Mouse (Mus musculus) heart, embryonic 14.5 days (tissue): Measurements from ENCODE around the gene Nppc. TPM values are rescaled to one million over a fixed set of nuclear protein-coding genes. Genes with fewer than 3 reads are reported as not detected.

Source experiments
- ATAC-seq: fragments of 200-750 bp; cut with Nextera tagmentation; 2 replicates; pipeline ENCODE4 v1.8.0; 2017; ENCODE audit warnings: low read depth, moderate TSS enrichment; ENCODE audit not compliant: insufficient number of reproducible peaks, insufficient read depth, low FRiP score
- H3K27ac ChIP-seq, 2 experiments: fragments of 200-500 bp in 1 of 2; fragments of 300-500 bp in 1 of 2; sonication (generic) in 1 of 2; replicated peaks in 1 of 2; 2 replicates each; pipeline ENCODE4 v1.5.1; 2012 to 2014; ENCODE audit warnings: low read depth in 2 of 2, low read length in 2 of 2, control low read depth in 1 of 2, mild to moderate bottlenecking in 1 of 2, mixed read lengths in 1 of 2; ENCODE audit not compliant: control insufficient read depth in 1 of 2, insufficient read depth in 1 of 2
- H3K27me3 ChIP-seq: fragments of 300-500 bp; sonication (generic); 2 replicates; pipeline ENCODE4 v1.6.1; 2014; ENCODE audit warnings: mild to moderate bottlenecking, low read length, control low read depth; ENCODE audit not compliant: control insufficient read depth, insufficient read depth
- H3K36me3 ChIP-seq: fragments of 300-500 bp; sonication (generic); 2 replicates; pipeline ENCODE4 v1.6.1; 2014; ENCODE audit warnings: mild to moderate bottlenecking, control low read depth, low read length, mixed read lengths; ENCODE audit not compliant: control insufficient read depth, insufficient read depth
- H3K4me1 ChIP-seq, 2 experiments: fragments of 200-500 bp in 1 of 2; fragments of 300-500 bp in 1 of 2; sonication (generic) in 1 of 2; 2 replicates each; pipeline ENCODE4 v1.6.1; 2012 to 2014; ENCODE audit warnings: low read length in 2 of 2, control low read depth in 1 of 2, mixed read lengths in 1 of 2; ENCODE audit not compliant: control insufficient read depth in 2 of 2, insufficient read depth in 2 of 2
- H3K4me2 ChIP-seq: fragments of 300-500 bp; sonication (generic); 2 replicates; pipeline ENCODE4 v1.6.1; 2014; ENCODE audit warnings: mild to moderate bottlenecking, low read length
- H3K4me3 ChIP-seq, 2 experiments: fragments of 200-500 bp in 1 of 2; fragments of 300-500 bp in 1 of 2; sonication (generic) in 1 of 2; 2 replicates each; pipeline ENCODE4 v1.5.1; 2012 to 2014; ENCODE audit warnings: low read length in 2 of 2, mild to moderate bottlenecking in 2 of 2, control low read depth in 1 of 2, low read depth in 1 of 2, moderate library complexity in 1 of 2; ENCODE audit not compliant: control insufficient read depth in 1 of 2, insufficient read depth in 1 of 2
- H3K9ac ChIP-seq: fragments of 300-500 bp; sonication (generic); 2 replicates; pipeline ENCODE4 v1.6.1; 2014; ENCODE audit warnings: mild to moderate bottlenecking, low read length
- H3K9me3 ChIP-seq: fragments of 300-500 bp; sonication (generic); 2 replicates; pipeline ENCODE4 v1.6.1; 2016; ENCODE audit warnings: low read length, control low read depth; ENCODE audit not compliant: control insufficient read depth
- WGBS: fragments of 180-500 bp; shearing (Covaris S2); extraction: QIAGEN DNeasy Blood & Tissue Kit; methylation state at CpG from one replicate; pipeline ENCODE4 v1.1.7; 2014; 5-methylcytosine and 5-hydroxymethylcytosine counted together
- polyA plus RNA-seq: library from polyadenylated mRNA; unstranded; fragments of >200 nt; fragmentation: Nextera tagmentation; extraction: Ambion mirVana; gene quantifications from 2 replicates; pipeline ENCODE4 v1.2.1, GENCODE M21; 2014

The Nppc gene
- polyA plus RNA-seq, 1 experiment from 2014 or later: 0.32 TPM

- H3K4me1 ChIP-seq: no peaks in the 10 kb centered on the region
- WGBS: 61% methylated on average over 4 of the region's 4 CpGs
- H3K27me3 ChIP-seq: 0 out of 2 replicates have a peak, but pooled peaks cover 5% of the 10 kb centered on the region
- H3K4me3 ChIP-seq: no peak overlapping the region
- H3K27ac ChIP-seq: no peak overlapping the region
- no peaks in the 10 kb centered on the region for H3K9me3 ChIP-seq
- H3K36me3 ChIP-seq: no peaks in the 10 kb centered on the region
- H3K9ac ChIP-seq: no peak overlapping the region
- no peak for ATAC-seq
- H3K4me2 ChIP-seq: no peak overlapping the region
These were observed 16.9 kb upstream of the Nppc start for GRCm38 (mm10) chr1:86687236-86687635.

DNA sequence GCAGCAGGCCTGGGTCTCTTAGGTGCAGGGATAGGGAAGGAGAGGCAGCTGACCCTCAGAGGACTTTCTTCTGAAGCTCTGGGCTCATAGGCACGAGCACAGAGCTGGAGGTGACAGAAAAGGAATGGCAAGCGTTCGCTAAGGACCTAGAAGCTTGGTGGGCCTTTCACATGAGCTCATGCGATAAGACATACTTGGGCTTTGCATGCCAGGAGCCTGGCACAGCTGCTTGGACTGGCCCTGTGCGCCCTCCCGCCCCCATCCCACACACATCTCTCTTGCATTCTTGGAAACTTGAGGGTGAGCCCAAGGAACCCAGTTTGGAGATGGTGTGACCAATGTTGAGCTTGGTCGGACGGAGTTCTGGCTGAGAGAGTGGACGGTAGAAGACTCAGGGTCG is 8.3 kb upstream of the Nppc start:
- ATAC-seq: no peak

GRCm38 (mm10) chr1:86677624-86678023 is 7.3 kb upstream of the Nppc start:
- H3K9me3 ChIP-seq: no peaks in the 10 kb centered on the region
- WGBS: 67% methylated on average over 3 of the region's 3 CpGs
- no peak for ATAC-seq

More for the DNA sequence above, 8.3 kb upstream of the Nppc start:
- 81% methylated on average over 10 of the region's 10 CpGs for WGBS
- Histone ChIP-seq H3K4me3 (no peak overlapping the region), H3K4me2 (no peak overlapping the region), H3K9me3 (no peaks in the 10 kb centered on the region), H3K9ac (no peak overlapping the region), H3K4me1 (no peaks in the 10 kb centered on the region), H3K27me3 (no peaks in the 10 kb centered on the region), H3K27ac (no peak overlapping the region), H3K36me3 (no peaks in the 10 kb centered on the region)

DNA sequence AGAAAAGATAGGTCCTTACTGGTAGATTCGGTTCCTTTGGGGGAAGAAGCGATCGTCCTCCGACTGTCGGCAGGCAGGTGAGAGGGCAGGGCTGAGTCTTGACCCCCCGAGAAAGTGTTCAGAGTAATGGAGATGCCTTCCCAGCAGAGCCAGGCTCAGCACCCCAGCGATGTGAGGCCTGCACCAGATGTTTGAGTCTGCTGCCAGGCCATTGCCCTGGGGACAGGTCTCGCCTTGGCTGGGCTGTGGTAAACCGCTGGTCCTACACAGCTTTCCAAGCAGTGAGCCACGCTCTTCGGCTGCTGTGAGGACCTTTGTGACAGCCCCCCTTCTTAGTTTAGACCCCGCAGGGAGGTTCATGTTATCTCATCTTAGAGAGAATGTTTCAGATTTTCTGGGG is 4.8 kb upstream of the Nppc start:
- H3K9ac ChIP-seq: no peak overlapping the region
- H3K36me3 ChIP-seq: no peaks in the 10 kb centered on the region
- H3K4me1 ChIP-seq: peaks cover 0 to 2% of the 10 kb centered on the region in 2 experiments; a peak in 2 of 4 replicates
- WGBS: 84% methylated on average over 12 of the region's 12 CpGs
- H3K4me3 ChIP-seq: no peak overlapping the region
- peaks cover 22% of the 10 kb centered on the region for H3K27me3 ChIP-seq
- no peak overlapping the region for H3K4me2 ChIP-seq
- no peak for ATAC-seq
- H3K27ac ChIP-seq: no peak overlapping the region
- H3K9me3 ChIP-seq: no peaks in the 10 kb centered on the region

More at GRCm38 (mm10) chr1:86677624-86678023, 7.3 kb upstream of the Nppc start:
- no peaks in the 10 kb centered on the region for H3K36me3 ChIP-seq
- no peak overlapping the region for H3K4me3 ChIP-seq
- H3K27me3 ChIP-seq: peaks cover under 1% of the 10 kb centered on the region; the same call in 1 of the 2 replicates
- no peak overlapping the region for H3K9ac ChIP-seq
- H3K27ac ChIP-seq: no peak overlapping the region
- H3K4me1 ChIP-seq: no peaks in the 10 kb centered on the region
- no peak overlapping the region for H3K4me2 ChIP-seq

DNA sequence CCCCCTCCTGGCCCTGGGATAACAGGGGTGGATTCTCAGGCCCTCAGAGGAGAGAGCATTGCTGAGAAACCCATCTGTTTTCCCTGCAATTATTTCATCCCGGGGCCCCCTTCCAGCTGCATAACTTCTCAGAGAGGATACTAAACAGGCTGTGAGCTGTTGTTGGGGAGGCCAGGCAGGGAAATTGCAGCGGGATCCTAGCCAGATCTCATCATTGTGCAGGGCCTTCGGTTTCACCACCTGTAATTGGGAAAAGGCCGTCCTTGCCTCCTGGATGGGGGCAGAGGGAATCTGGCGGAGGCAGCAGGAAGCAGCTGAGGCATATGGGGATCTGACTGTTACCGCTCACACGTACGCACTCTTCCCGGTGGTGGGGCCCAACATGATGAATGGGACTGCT is 4.0 kb upstream of the Nppc start:
- Histone ChIP-seq H3K9me3 (no peaks in the 10 kb centered on the region), H3K36me3 (no peaks in the 10 kb centered on the region), H3K27me3 (peaks cover 28% of the 10 kb centered on the region), H3K27ac (no peak overlapping the region), H3K4me3 (no peak overlapping the region), H3K4me1 (peaks cover 4 to 7% of the 10 kb centered on the region in 2 experiments; a peak in 3 of 4 replicates), H3K4me2 (no peak overlapping the region), H3K9ac (no peak overlapping the region)
- no peak for ATAC-seq
- 60% methylated on average over 9 of the region's 9 CpGs for whole genome bisulfite sequencing

GRCm38 (mm10) chr1:86669552-86670273 is 658 bp downstream of the Nppc start:
- ATAC-seq: peak; percentile 43; the same call in 1 of the 2 replicates
- WGBS: 2% methylated on average over 44 of the region's 44 CpGs
- peak overlapping the region; percentile 58 for H3K9ac ChIP-seq

GRCm38 (mm10) chr1:86665091-86665490 is 5.3 kb downstream of the Nppc start:
- H3K27ac ChIP-seq: no peak overlapping the region
- no peaks in the 10 kb centered on the region for H3K36me3 ChIP-seq
- no peak for ATAC-seq
- no peak overlapping the region for H3K4me2 ChIP-seq
- H3K4me1 ChIP-seq: peaks cover 4 to 5% of the 10 kb centered on the region in 2 experiments; a peak in 3 of 4 replicates
- no peak overlapping the region for H3K9ac ChIP-seq
- H3K27me3 ChIP-seq: peaks cover 37% of the 10 kb centered on the region
- H3K4me3 ChIP-seq: no peak overlapping the region
- no peaks in the 10 kb centered on the region for H3K9me3 ChIP-seq
- WGBS: 76% methylated on average over 2 of the region's 2 CpGs

More at GRCm38 (mm10) chr1:86669552-86670273, 658 bp downstream of the Nppc start:
- H3K27me3 ChIP-seq: peaks cover 56% of the 10 kb centered on the region
- H3K4me3 ChIP-seq: peak overlapping the region; percentile 36 to 49
- peak overlapping the region; percentile 99 for H3K4me2 ChIP-seq
- no peak overlapping the region for H3K27ac ChIP-seq
- no peaks in the 10 kb centered on the region for H3K36me3 ChIP-seq
- H3K4me1 ChIP-seq: peaks cover 4 to 7% of the 10 kb centered on the region in 2 experiments; a peak in 3 of 4 replicates
- no peaks in the 10 kb centered on the region for H3K9me3 ChIP-seq
